ENCODE assay signal across 8 mouse cellular contexts in the genomic region with DNA sequence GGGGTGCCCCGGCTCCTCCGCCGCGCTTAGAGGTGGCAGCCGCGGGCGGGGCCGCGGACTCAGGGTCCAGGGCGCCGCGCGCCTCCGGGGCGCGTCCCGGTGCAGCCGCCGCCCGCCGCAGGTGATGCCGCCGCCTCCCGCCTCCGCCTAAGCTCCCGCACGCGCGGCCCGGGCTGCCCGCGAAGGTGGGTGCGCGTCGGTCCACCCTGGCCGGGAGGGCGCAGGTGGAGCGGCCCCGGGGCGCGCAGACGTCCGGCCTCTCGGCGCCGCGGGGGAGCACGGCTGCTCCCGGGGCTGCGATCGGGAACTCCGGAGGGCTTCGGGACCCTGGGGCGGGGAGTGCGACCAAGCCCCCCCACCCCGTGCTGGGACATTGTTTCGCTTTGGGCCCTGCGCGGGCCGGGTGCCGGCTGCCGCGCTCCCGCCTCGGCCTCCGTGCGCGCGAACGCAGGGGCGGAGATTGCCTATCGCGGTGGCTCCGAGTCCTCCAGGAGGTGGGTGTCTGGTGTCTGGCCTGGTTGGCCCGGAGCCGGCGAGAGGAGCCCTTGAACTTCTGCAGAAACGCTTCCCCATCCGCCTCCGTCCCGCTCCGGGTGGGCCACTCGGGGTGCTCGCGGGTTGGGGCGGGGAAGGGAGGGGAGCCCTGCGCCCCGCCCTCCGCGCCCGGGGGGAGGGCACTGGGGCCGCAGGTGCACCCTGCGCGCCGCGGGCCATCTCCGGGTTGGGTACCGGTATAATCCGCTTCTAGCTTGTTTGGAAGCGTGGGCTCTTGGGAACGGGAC. TPM values are rescaled to one million over a fixed set of nuclear protein-coding genes. Genes with fewer than 3 reads are reported as not detected.
DNase-seq lines count a peak whose midpoint lies in the region; ATAC-seq lines count a peak whose summit lies in the region.

No protein-coding gene starts in this region.

- peak overlapping the region; percentile 92 for H3K4me3 ChIP-seq in embryonic facial prominence, embryonic 14.5 days (ENCODE audit: low read depth, low read length)
- H3K4me3 ChIP-seq in limb, embryonic 15.5 days, result peak overlapping the region; percentile 89
- H3K4me3 ChIP-seq in midbrain, embryonic 16.5 days (ENCODE audit: low read depth, low read length), result peak overlapping the region; percentile 97

- H3K36me3 ChIP-seq in embryonic facial prominence, embryonic 14.5 days (ENCODE audit: control insufficient read depth, insufficient read depth, low read length), result no peaks in the 10 kb centered on the region
- no peaks in the 10 kb centered on the region for H3K36me3 ChIP-seq in limb, embryonic 15.5 days
- H3K36me3 ChIP-seq in midbrain, embryonic 16.5 days (ENCODE audit: control insufficient read depth, insufficient read depth, low read length), result no peaks in the 10 kb centered on the region

- WGBS in embryonic facial prominence, embryonic 14.5 days, result under 1% methylated on average over 42 of the region's 101 CpGs
- under 1% methylated on average over 81 of the region's 101 CpGs for WGBS in limb, embryonic 15.5 days
- under 1% methylated on average over 89 of the region's 101 CpGs for WGBS in midbrain, embryonic 16.5 days

- H3K9me3 ChIP-seq in embryonic facial prominence, embryonic 14.5 days (ENCODE audit: control insufficient read depth, low read length), result no peaks in the 10 kb centered on the region
- H3K9me3 ChIP-seq in limb, embryonic 15.5 days, result no peaks in the 10 kb centered on the region
- no peaks in the 10 kb centered on the region for H3K9me3 ChIP-seq in midbrain, embryonic 16.5 days (replicated peaks; ENCODE audit: control insufficient read depth, low read length, poor library complexity, severe bottlenecking)

- peak overlapping the region; percentile 96 for H3K4me2 ChIP-seq in embryonic facial prominence, embryonic 14.5 days (ENCODE audit: low read depth, low read length)
- H3K4me2 ChIP-seq in limb, embryonic 15.5 days, result peak overlapping the region; percentile 92
- peak overlapping the region; percentile 90 for H3K4me2 ChIP-seq in midbrain, embryonic 16.5 days (ENCODE audit: low read length)

- ATAC-seq in embryonic facial prominence, embryonic 14.5 days (ENCODE audit: low read depth), result peak; percentile 70
- ATAC-seq in limb, embryonic 15.5 days (ENCODE audit: insufficient number of reproducible peaks, low FRiP score, low TSS enrichment, low read depth), result peak; percentile 66; the same call in 1 of the 2 replicates
- ATAC-seq in midbrain, embryonic 16.5 days, result peak; percentile 80

- peak overlapping the region; percentile 95 for H3K9ac ChIP-seq in embryonic facial prominence, embryonic 14.5 days (ENCODE audit: low read depth, low read length)
- H3K9ac ChIP-seq in limb, embryonic 15.5 days, result peak overlapping the region; percentile 80
- H3K9ac ChIP-seq in midbrain, embryonic 16.5 days (ENCODE audit: low read depth, low read length), result peak overlapping the region; percentile 100

- peaks cover 36% of the 10 kb centered on the region for H3K4me1 ChIP-seq in embryonic facial prominence, embryonic 14.5 days (ENCODE audit: control insufficient read depth, insufficient read depth, low read length)
- peaks cover 37% of the 10 kb centered on the region for H3K4me1 ChIP-seq in limb, embryonic 15.5 days
- H3K4me1 ChIP-seq in midbrain, embryonic 16.5 days (ENCODE audit: control insufficient read depth, insufficient read depth, low read length), result peaks cover 39% of the 10 kb centered on the region

- H3K27me3 ChIP-seq in embryonic facial prominence, embryonic 14.5 days (replicated peaks; ENCODE audit: control insufficient read depth, insufficient read depth, low read length), result no peaks in the 10 kb centered on the region
- no peaks in the 10 kb centered on the region for H3K27me3 ChIP-seq in limb, embryonic 15.5 days
- H3K27me3 ChIP-seq in midbrain, embryonic 16.5 days (ENCODE audit: control insufficient read depth, insufficient read depth, low read depth, low read length), result no peaks in the 10 kb centered on the region

- peak overlapping the region; percentile 91 for H3K27ac ChIP-seq in embryonic facial prominence, embryonic 14.5 days (replicated peaks; ENCODE audit: low read depth, low read length)
- peak overlapping the region; percentile 75 for H3K27ac ChIP-seq in limb, embryonic 15.5 days
- H3K27ac ChIP-seq in midbrain, embryonic 16.5 days (ENCODE audit: low read length), result peak overlapping the region; percentile 93

- DNase-seq in 416B (ENCODE audit: low read depth), result peak; percentile 91
- DNase-seq in adrenal gland, postnatal 36 days, result peak; percentile 94 to 95
- DNase-seq in embryonic facial prominence, embryonic 14.5 days (ENCODE audit: low spot score), result peak; percentile 80
- DNase-seq in heart, adult 8-10 months (ENCODE audit: low spot score), result peak; percentile 62
- peak; percentile 84 to 85 for DNase-seq in kidney, adult 8-10 months
- DNase-seq in spleen, adult 18-20 months, result peak; percentile 80 to 86

RNA-seq across cellular contexts. Expression of gene Lrrc8d, which starts 0.5 kb away (rescaled TPM):
- 100 to 1,000 TPM in 1 of 2 experiments, 10 to 100 TPM in 1; 97.8 to 115 TPM for total RNA-seq in adrenal gland, postnatal 36 days (2021)
- 14.9 and 16.7 TPM in 2 replicates for polyA plus RNA-seq in embryonic facial prominence, embryonic 14.5 days (2014; fragmentation: Nextera tagmentation; extraction: Ambion mirVana)
- 10 to 100 TPM in 1 of 4 experiments, 1 to 10 TPM in 3; 7.2 to 11.1 (median 9.0) TPM for total RNA-seq in heart, adult 8-10 months (2022)
- 10.7 and 11.6 TPM in 2 replicates for polyA plus RNA-seq in limb, embryonic 15.5 days (2015; fragmentation: Nextera tagmentation; extraction: Ambion mirVana)
- polyA plus RNA-seq in midbrain, embryonic 16.5 days (2015; fragmentation: Nextera tagmentation; extraction: Ambion mirVana), result 33.9 and 35.9 TPM in 2 replicates

Comparison
In these comparisons a context has a peak if more than half of its experiments do, and no peak if none do; other contexts are left out.
1. Peak in every context shown above with its lines: DNase-seq, ATAC-seq, H3K4me3 ChIP-seq and H3K27ac ChIP-seq.